Mouse (Mus musculus) CH12.LX (cell line): Measurements from ENCODE around the gene Stambpl1. TPM values are rescaled to one million over a fixed set of nuclear protein-coding genes. Genes with fewer than 3 reads are reported as not detected.

Source experiments
- DNase-seq: peaks from one replicate; pipeline ENCODE4 v3.0.0-alpha.2; 2013; ENCODE audit errors: extremely low read depth
- H3K27ac ChIP-seq: 2 replicates; pipeline ENCODE4 v1.5.1; 2012; ENCODE audit warnings: low read depth, mild to moderate bottlenecking, control low read depth, moderate library complexity; ENCODE audit not compliant: insufficient read depth
- H3K27me3 ChIP-seq: replicated peaks from 2 replicates; pipeline ENCODE3; 2012; ENCODE audit warnings: inconsistent platforms
- H3K36me3 ChIP-seq, 2 experiments: replicated peaks in 1 of 2; 2 replicates each; pipeline versions ENCODE3 to v1.6.1; 2012; ENCODE audit warnings: inconsistent platforms in 1 of 2, low read length in 1 of 2, mild to moderate bottlenecking in 1 of 2, mixed read lengths in 1 of 2, moderate library complexity in 1 of 2; ENCODE audit not compliant: control insufficient read depth in 1 of 2, insufficient read depth in 1 of 2
- H3K4me1 ChIP-seq, 2 experiments: 2 replicates each; pipeline ENCODE4 v1.6.1; 2012; ENCODE audit warnings: inconsistent platforms in 1 of 2, moderate library complexity in 1 of 2; ENCODE audit not compliant: insufficient read depth in 2 of 2, control insufficient read depth in 1 of 2
- H3K4me2 ChIP-seq: 2 replicates; pipeline ENCODE4 v1.6.1; 2012; ENCODE audit warnings: low read depth, mild to moderate bottlenecking, control low read depth; ENCODE audit not compliant: poor library complexity, insufficient read depth, severe bottlenecking
- H3K4me3 ChIP-seq, 3 experiments: fragments of 150-350 bp in 1 of 3; sonication (generic) in 1 of 3; replicated peaks in 1 of 3; 2 replicates each; pipeline versions ENCODE3 to v1.5.1; 2011 to 2012; ENCODE audit warnings: low read depth in 2 of 3, low read length in 2 of 3, mild to moderate bottlenecking in 2 of 3, moderate library complexity in 2 of 3, control low read depth in 1 of 3, improper control_type of control experiment in 1 of 3, inconsistent platforms in 1 of 3, mixed read lengths in 1 of 3; ENCODE audit not compliant: poor library complexity in 1 of 3
- H3K79me2 ChIP-seq: replicated peaks from 2 replicates; pipeline ENCODE4 v1.6.1; 2012; ENCODE audit warnings: mild to moderate bottlenecking, moderate library complexity; ENCODE audit not compliant: control insufficient read depth, poor library complexity, insufficient read depth, severe bottlenecking; ENCODE audit errors: extremely low read depth
- H3K9ac ChIP-seq: 2 replicates; pipeline ENCODE4 v1.6.1; 2012; ENCODE audit warnings: low read depth, mild to moderate bottlenecking, control low read depth, moderate library complexity; ENCODE audit not compliant: insufficient read depth
- H3K9me3 ChIP-seq: replicated peaks from 2 replicates; pipeline ENCODE3; 2012; ENCODE audit warnings: low read length, inconsistent platforms, mixed read lengths
- CHD1 ChIP-seq: IDR thresholded peaks from 2 replicates; pipeline ENCODE4 v1.6.1; 2012; ENCODE audit warnings: low read depth, low read length, improper control_type of control experiment, inconsistent platforms
- CHD2 ChIP-seq: IDR thresholded peaks from 2 replicates; pipeline ENCODE4 v1.6.1; 2011; ENCODE audit warnings: low read length, improper control_type of control experiment
- ELF1 ChIP-seq: IDR thresholded peaks from 2 replicates; pipeline ENCODE4 v1.6.1; 2014; ENCODE audit warnings: low read depth, mild to moderate bottlenecking, inconsistent platforms, low read length, improper control_type of control experiment
- KAT2A ChIP-seq: IDR thresholded peaks from 2 replicates; pipeline ENCODE4 v1.6.1; 2012; ENCODE audit warnings: low read length, improper control_type of control experiment, inconsistent platforms; ENCODE audit not compliant: insufficient replicate concordance
- MAX ChIP-seq: IDR thresholded peaks from 2 replicates; pipeline ENCODE4 v1.6.1; 2011; ENCODE audit warnings: low read length, improper control_type of control experiment
- NELFE ChIP-seq: IDR thresholded peaks from 2 replicates; pipeline ENCODE4 v1.6.1; 2011; ENCODE audit warnings: low read depth, low read length, improper control_type of control experiment
- PAX5 ChIP-seq: IDR thresholded peaks from 2 replicates; pipeline ENCODE4 v1.6.1; 2012; ENCODE audit warnings: low read length, inconsistent platforms, mixed read lengths
- POLR2AphosphoS2 ChIP-seq: IDR thresholded peaks from 2 replicates; pipeline ENCODE4 v1.6.1; 2011; ENCODE audit warnings: low read depth, low read length, improper control_type of control experiment
- RAD21 ChIP-seq: IDR thresholded peaks from 2 replicates; pipeline ENCODE4 v1.6.1; 2011; ENCODE audit warnings: low read depth, mild to moderate bottlenecking, low read length, improper control_type of control experiment, moderate library complexity
- SIN3A ChIP-seq: IDR thresholded peaks from 2 replicates; pipeline ENCODE4 v1.6.1; 2012; ENCODE audit warnings: low read length, improper control_type of control experiment, inconsistent platforms
- SMC3 ChIP-seq: IDR thresholded peaks from 2 replicates; pipeline ENCODE4 v1.6.1; 2011; ENCODE audit warnings: low read depth, low read length, improper control_type of control experiment
- TCF12 ChIP-seq: IDR thresholded peaks from 2 replicates; pipeline ENCODE4 v1.6.1; 2014; ENCODE audit warnings: low read depth, mild to moderate bottlenecking, inconsistent platforms, low read length, improper control_type of control experiment
- UBTF ChIP-seq: IDR thresholded peaks from 2 replicates; pipeline ENCODE4 v1.6.1; 2012; ENCODE audit warnings: low read depth, mild to moderate bottlenecking, inconsistent platforms, low read length, improper control_type of control experiment, moderate library complexity
- ZC3H11A ChIP-seq: IDR thresholded peaks from 2 replicates; pipeline ENCODE4 v1.6.1; 2012; ENCODE audit warnings: low read depth, mild to moderate bottlenecking, inconsistent platforms, low read length, improper control_type of control experiment
- ZMIZ1 ChIP-seq: IDR thresholded peaks from 2 replicates; pipeline ENCODE4 v1.6.1; 2012; ENCODE audit warnings: low read depth, mild to moderate bottlenecking, inconsistent platforms, low read length, improper control_type of control experiment
- dilution Hi-C: fragments of 300-500 bp; cut with MboI; formaldehyde crosslinking; loops from 2 replicates; pipeline ENCODE4 v1.14.3; 2020; ENCODE audit warnings: low sequenced_read_pairs; ENCODE audit not compliant: extremely low pct_unique_long_range_greater_than_20kb, extremely low pct_ligation_motif_present
- in situ Hi-C: fragments of 300-500 bp; cut with MboI; formaldehyde crosslinking; loops from 3 replicates; pipeline ENCODE4 v1.14.3; 2019; ENCODE audit warnings: low sequenced_read_pairs, low pct_ligation_motif_present, low pct_unique_long_range_greater_than_20kb, mixed read lengths
- polyA plus RNA-seq: library from polyadenylated mRNA; unstranded; fragments of >175 nt; gene quantifications from 2 replicates; pipeline ENCODE4 v1.2.1, GENCODE M21; 2012; ENCODE audit warnings: low read depth; ENCODE audit not compliant: insufficient read length
- total RNA-seq, 2 experiments: library from RNA; depleted of rRNA; stranded (reverse); fragments of 300-350 nt in 1 of 2; fragments of >200 nt in 1 of 2; gene quantifications; 2 replicates each; pipeline ENCODE4 v1.2.3; 2012 to 2014

Gene Stambpl1
- total and polyA plus RNA-seq, 3 experiments = 29.7 to 48.2 (median 40.6) TPM

DNA sequence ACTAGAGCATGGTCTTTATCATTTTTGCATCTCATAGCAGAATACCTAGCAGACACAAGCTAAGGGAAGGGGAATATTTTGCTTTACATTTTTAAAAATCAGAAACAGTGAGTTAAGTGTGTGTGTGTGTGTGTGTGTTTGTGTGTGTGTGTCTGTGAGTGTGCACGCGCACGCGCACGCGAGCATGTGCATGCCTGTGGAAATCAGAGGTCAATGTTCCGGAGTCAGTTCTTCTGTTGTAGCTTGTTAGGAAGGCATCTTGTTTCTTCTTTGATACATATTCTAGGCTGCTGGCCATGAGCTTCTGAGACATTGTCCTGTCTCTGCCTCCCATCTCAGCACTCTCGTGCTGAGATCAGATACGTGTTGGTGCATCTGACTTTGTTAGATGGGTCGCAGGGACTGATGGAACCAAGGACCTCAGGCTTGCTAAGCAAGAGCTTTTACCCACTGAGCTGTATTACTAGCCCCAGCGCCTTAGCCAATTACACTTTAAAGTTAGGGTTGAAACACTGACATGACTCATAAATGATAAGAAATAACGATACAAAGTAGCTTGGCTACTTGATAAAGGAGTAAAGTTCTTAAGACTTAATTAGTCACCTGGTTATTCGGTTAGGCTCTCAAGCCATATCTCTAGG, 78.9 kb downstream of the Stambpl1 start:
- no peak overlapping the region for H3K9ac ChIP-seq
- no peaks in the 10 kb centered on the region for H3K9me3 ChIP-seq
- H3K4me2 ChIP-seq = no peak overlapping the region
- no peak overlapping the region for H3K27ac ChIP-seq
- no peaks in the 10 kb centered on the region; a peak in 1 of 4 replicates for H3K4me1 ChIP-seq
- in situ Hi-C loops = no loop called here
- H3K79me2 ChIP-seq = no peaks in the 10 kb centered on the region
- no peak for DNase-seq
- no peaks in the 10 kb centered on the region for H3K36me3 ChIP-seq
- TF ChIP-seq ZMIZ1 (no peak), MAX (no peak), PAX5 (no peak), RAD21 (no peak), KAT2A (no peak), NELFE (no peak), UBTF (no peak), POLR2AphosphoS2 (no peak), SMC3 (no peak), ZC3H11A (no peak), CHD2 (no peak), TCF12 (no peak), ELF1 (no peak)
- TF ChIP-seq, all 38 proteins: peak for 0
- Histone ChIP-seq H3K4me3 (no peak overlapping the region), H3K27me3 (no peaks in the 10 kb centered on the region)
- dilution Hi-C loops = no loop called here

DNA sequence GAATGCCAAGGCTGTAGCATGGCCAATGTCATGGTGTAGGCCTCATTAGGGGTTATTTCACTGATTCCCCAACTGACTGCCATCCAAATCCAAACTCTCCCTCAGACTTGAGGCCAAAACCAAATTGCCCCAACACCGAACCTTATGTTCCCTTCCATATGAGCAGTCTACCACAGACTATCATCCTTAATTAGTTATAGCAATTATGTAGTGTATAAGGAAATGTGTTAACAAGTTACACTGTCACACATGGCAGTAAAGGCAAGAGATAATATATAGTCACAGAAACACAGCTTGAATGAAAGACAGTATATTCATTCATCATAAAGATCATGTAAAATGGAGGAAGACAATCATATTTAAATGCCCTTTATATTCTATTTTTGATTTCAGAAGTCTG, 81.0 kb downstream of the Stambpl1 start:
- Histone ChIP-seq H3K27me3 (no peaks in the 10 kb centered on the region), H3K9me3 (no peaks in the 10 kb centered on the region), H3K36me3 (no peaks in the 10 kb centered on the region), H3K27ac (no peak overlapping the region), H3K4me3 (no peak overlapping the region), H3K79me2 (no peaks in the 10 kb centered on the region), H3K4me1 (no peaks in the 10 kb centered on the region; a peak in 2 of 4 replicates), H3K4me2 (no peak overlapping the region), H3K9ac (no peak overlapping the region)
- in situ Hi-C loops (no loop called here), dilution Hi-C loops (no loop called here)
- DNase-seq = no peak
- TF ChIP-seq SIN3A (no peak), CHD1 (no peak), POLR2AphosphoS2 (no peak)
